Mouse (Mus musculus): Measurements from ENCODE around the gene Ube2u.

- TF ChIP-seq CTCF (IDR thresholded peaks at IDR 0.05; ENCODE audit: borderline replicate concordance, insufficient read depth, low read depth, low read length) (no peak), POLR2A (IDR thresholded peaks at IDR 0.05; ENCODE audit: borderline replicate concordance, insufficient read depth, low read length) (no peak)
These were observed 17.9 kb downstream of the Ube2u start for GRCm38 (mm10) chr4:100496521-100496920.

Measured in cerebellum, adult 2 months (tissue).